Mouse (Mus musculus) forelimb bud, embryonic 11.5 days (tissue): ENCODE results near the gene Morc2a.
A peak's percentile ranks its signal among the peaks of the same experiment; 100 is the strongest.

ENCODE experiments used
- DNase-seq: peaks from one replicate; pipeline ENCODE4 v3.0.0-alpha.2; 2012; ENCODE audit warnings: low read depth, low spot score

Gene Morc2a

DNA sequence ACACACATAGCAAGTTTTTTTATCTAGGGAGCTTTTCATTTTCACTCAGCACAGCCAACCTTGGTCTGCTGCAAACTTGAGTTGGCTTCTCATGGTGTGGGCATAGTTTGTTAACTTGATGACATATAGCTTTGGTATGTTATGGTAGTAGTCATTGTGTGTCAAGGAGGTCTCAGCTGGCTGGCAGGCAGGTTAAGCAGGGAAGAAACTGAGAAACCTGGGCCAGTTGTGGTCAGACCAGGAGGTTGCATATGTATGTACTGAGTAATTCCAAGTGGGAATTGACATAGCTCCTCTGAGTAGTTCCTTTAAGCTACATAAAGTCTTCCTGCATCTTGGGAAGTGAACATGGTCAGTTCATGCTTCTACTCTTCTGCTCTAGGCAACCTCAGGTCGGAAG, 35.2 kb downstream of the Morc2a start:
- no peak for DNase-seq

DNA sequence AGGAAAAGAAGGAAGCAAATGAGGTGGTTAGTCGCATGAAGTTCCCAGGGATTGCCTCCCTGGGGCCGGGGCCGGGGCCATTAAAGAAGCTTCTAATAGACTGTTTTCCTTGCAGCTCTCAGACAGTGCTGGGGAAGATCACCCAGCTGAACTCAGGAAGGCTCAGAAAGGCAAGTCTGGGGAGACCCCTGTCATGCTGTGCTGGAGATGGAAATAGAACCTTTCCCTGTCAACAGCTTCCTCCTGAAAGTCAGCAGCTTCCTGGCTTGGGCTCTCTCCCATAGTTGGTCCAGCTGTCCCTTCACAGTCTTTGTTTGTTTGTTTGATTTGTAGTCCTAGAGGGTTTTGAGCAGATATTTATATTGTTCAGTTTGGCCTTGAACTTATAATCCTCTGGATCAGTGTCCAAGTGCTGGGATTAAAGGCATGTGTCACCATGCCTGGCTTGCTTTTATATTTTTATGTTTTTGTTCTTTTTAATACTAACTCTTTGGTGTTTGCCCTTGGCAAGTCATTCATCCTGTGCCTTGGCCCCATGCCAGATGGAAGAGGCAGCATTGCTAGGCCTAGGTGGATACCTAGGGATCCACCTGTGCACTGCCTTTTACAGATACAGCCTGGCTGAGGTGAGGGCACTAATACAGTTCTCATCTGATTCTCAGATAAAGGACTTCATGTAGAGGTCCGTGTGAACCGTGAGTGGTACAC, 35.9 kb downstream of the Morc2a start:
- DNase-seq, result no peak

DNA sequence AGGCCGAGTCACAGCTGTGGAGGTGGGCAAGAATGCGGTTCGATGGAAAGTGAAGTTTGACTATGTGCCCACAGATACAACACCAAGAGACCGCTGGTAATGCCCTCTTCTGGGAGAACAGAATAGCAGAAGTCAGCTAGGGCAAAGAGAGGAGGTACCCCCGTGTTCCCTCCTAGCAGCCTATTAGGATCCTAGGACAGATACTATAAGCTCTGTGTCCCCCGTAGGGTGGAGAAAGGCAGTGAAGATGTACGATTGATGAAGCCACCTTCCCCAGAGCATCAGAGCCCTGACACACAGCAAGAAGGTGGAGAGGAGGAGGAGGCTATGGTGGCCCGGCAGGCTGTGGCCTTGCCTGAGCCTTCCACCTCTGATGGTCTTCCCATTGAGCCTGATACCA, 36.4 kb downstream of the Morc2a start:
- DNase-seq, result no peak

DNA sequence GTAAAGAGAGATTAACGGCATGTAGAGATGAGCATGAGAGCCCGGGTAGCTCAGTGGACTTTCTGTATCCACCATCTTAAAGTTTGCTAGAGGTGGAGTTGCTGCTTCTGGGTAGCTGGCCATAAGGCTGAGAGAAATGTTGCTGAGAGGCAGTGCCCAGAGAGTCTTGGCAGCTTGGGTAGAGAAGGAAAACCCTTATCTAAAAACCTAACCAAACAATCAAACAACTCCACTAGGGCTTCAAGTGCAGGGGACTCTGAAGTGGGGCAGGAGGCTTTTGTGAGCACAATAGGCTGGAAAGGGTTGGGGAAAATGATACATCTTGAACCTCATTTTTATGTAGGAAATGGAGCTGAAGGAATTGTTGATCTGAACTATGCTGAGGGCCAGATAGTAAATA, 37.3 kb downstream of the Morc2a start:
- DNase-seq, result no peak

DNA sequence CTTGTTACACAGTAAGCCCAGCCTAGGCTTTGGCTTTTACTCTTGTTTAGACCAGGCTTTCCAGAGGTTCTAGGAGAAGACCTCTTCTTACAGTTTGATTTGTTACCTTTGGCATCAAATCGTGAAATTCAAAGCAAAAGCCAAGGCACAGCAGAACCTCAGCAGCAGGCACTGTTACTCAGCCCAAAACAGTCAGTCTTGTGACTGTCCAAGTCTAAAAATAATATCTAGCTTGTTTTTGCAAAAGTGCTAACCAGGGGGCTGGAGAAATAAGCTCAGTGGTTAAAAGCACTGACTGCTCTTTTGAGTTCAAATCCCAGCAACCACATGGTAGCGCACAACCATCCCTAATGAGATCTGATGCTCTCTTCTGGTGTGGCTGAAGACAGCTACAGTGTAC, 37.9 kb downstream of the Morc2a start:
- no peak for DNase-seq

DNA sequence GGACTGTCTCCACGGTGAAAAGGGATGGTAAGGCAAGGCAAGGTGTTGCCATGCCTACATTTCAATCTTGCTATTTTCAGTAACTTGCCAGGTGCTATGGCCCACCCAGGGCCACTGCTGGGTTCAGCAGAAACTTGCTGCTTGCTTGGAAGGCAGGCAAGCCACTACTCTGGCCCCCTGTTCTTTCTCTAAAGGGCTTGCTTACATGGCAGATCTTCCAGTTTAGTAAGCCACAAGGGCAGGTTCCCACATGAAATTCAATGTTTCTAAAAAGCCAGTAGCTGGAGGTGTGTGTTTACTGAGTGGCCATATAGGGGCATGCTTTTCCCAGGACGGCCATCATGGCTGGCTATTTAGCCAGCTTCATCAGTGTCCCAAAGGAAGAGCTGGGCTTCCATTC, 42.8 kb downstream of the Morc2a start:
- DNase-seq, result no peak

DNA sequence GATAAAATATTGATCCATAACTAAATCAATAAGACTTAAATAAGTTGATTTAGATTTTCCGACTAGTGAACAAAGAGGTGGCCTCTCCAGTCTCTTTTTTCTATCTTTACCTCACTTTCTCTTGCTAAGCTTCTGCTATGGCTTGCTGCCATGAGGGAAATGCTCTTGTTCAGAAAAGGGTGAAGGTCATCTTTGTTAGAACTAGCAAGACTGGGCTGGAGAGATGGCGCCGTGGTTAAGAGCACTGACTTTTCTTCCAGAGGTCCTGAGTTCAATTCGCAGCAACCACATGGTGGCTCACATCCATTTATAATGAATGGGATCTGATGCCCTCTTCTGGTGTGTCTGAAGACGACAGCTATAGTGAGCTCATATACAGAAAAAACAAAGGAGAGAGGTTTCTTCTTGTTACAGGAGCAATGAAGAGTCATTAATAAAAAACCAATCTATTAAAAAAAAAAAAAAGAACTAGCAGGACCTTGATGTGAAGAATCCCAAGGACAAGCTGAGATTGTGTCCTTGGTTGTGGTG, 47.2 kb downstream of the Morc2a start:
- no peak for DNase-seq

DNA sequence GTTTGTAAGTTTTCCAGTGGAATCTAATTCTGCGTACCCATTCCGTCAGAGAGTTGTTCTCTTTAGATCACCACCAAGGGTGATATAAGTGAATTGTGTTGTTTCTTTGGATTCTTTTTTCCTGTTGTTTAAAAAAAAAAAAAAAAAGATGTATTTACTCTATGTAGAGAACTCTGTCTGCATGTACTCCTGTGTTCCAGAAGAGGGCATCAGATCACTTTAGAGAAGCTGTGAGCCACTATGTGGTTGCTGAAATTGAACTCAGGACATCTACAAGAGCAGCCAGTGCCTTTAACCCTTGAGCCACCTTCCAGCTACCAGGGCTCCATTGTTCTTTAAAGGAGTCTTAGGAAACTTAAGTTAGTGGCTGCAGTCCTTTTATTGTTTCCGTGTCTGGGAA, 48.5 kb downstream of the Morc2a start:
- no peak for DNase-seq

DNA sequence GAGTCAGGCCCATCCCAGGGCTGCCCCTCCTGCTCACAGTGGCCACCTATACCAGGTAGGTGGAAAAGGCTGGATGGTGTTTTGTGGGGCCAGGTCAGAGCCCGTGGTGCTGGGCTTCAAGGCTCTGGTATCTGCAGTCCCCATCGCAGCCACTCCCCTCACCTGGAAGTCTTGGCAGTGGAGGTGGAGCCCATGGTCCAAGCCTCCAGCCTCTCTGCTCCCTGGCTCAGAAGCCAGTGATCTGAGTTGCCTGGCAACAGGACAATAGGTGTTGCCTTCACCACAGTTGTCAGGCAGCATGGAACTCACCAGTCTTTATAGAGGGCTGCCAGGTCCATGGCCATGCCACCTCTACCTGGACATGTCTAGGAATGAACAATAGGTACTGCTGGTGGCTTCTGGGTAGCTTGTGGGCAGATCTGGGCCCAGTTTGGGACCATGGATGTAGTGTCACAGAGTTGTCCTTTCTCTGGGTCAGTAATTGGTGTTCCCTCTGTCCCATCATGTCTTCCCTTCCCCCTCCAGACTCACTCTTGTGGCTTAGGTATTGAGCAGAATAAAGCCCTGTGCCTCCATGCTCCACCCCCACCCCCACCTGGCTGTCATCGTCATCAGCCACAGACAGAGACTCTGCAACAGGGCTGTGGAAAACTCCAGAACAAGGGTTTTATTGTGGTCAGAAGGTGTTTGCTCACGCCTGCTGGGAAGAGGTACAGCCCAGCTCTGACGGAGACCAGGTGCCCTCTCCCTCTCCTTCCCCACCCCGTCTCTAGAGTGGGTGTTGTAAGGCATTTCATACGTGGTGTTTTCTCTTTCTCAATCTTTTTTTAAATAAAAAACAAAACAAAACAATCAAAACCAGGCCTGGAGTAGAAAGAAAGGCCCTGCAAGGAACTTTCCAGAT, 54.4 kb downstream of the Morc2a start:
- peak; percentile 24 for DNase-seq

DNA sequence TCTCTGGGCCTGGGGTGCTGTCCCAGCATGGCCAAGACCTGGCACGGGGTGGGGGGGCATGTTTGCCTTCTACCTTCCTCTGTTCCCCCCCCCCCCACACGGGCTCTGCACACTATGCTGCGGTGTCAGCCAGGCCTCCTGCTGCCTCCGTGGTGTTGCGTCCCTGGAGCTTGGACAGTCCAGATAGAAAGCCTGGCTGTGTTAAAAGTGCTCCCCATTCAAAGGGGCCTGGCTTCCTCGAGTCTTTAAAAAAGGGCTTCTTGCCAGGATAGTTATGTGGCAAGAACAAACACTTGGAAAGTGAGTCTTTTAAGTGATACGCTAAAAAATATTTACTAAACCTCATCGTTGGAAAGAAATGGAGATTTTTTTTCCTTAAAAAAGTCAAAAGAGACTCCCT, 55.4 kb downstream of the Morc2a start:
- DNase-seq, result no peak

DNA sequence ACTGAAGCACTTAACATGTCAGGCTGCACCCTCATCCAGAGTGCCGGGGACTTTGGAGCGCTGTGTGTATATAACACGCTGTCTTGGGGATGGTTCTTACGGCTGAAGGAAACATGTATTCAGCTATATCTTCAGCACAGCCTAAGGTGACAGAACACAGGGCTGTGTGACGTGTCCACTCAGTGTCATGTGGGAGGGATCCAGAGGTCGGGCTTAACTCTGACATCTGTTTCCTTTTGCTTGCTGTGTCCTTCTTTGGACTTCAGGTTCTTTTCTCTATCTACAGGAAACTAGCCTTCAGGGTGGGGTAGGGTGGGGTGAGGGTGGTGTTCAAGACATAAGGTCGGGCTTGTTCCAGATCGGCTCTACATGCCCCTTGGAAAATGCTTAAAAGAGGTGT, 58.1 kb downstream of the Morc2a start:
- no peak for DNase-seq

DNA sequence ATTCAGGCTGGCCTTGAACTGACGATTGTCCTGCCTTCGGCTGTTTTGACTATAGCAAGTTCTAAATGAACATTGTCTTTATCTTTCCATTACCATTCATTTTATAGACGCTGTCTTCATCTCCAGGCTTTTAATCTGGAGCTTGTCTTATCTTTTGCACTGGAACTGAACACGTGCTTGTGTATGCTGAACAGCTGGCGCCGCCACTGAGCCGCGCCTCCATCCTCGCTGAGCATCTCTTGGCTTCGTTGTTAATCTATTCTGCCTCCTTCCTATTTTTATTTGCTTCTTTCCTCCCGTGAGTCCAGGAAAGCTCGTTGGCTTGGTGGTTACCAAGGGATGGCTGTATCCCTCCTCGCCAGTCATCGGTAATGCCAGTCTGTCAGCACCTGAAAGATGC, 61.2 kb downstream of the Morc2a start:
- DNase-seq, result no peak

DNA sequence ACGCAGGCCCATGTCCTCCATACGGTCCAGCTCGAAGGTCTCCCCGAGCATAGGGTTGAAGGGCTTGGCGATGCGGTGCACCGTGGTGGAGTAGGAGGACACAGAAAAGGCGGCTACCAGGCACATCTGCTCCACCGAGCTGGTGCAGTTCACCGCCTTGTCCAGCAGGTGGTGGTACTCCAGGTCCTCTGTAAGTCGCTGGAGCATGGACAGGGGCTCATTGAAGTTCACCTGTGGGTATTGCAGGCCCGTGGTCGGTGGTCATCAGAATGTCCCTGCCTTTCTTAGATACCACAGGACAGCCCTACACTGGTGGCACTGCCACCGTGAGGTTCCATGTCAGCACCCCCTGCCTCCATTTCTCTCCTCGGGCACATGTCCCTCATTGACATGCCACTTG, 65.5 kb downstream of the Morc2a start:
- peak; percentile 63 for DNase-seq

DNA sequence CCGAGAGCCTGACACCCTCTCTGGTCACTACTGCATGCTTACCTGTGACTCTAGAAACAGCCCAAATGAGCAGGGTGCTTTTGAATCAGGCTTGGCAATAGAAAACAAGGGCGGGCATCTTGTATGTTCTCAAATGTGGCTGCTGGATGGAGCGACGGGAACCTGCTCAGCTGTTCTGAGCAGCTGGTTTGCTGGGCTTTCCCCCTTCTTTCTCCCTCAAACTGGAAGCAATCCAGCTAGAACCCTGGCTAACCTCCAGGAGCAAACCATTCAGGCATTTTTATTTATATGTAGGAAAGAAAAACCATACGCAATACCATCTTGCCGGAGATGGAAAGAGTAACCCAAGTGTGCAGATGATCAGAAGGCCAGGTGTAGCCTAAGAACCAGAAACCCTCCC, 67.7 kb downstream of the Morc2a start:
- DNase-seq, result no peak

DNA sequence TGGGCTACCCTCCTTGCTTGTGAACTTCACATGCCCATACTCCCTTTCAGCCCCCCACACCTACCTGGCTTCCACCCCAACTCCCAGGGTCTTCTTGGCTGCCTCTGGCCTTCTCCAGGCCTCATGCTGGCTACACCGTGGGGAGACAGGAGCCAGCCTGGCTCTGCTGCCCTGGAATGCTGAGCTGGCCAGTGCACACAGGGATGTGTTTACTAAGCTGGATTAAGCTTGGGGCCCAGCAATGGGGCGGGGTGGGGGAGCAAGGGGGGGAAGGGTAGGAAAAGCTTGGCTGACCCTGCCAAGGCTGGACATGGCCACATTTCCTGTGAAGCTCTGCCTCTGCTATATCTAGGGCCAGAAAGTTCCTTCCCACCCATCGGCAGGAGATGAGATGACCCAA, 73.0 kb downstream of the Morc2a start:
- DNase-seq, result no peak

DNA sequence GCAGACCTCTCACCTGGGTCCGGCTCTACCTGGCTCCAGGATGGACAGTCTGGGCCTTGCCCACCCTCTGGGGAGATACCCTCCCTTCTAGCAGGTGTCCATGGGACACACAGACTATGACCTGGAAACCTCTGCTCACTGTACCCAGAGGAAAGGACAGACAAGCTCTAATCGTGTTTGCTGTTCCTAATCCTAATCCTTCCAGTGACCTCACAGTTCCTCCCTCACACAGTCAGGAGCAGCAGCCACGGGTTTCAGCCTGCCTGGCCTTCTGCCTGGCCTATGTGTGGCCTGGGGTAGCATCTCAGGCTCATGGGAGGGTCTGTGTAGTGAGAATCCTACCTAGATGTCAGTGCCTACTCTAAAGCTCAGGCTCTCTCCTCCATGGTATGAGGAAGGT, 73.9 kb downstream of the Morc2a start:
- DNase-seq, result no peak

DNA sequence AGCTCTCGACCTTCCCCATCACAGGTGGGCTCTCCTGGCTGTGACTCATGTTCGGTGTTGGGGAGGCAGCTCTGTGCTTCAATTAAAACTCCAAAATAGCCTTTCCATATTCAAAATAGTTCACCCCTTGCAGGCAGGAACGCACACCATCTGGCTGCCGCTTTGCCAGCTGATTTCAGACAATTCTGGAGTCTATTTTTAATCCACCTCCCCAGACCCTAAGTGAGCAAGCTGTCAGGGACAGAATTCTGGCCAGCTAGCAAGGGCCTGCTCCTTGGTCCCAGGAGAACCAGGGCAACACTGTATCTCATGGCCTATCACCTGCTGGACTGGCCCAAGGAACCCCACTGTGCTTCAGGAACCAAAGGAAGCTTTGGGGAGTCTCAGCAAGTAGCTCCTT, 74.9 kb downstream of the Morc2a start:
- no peak for DNase-seq

DNA sequence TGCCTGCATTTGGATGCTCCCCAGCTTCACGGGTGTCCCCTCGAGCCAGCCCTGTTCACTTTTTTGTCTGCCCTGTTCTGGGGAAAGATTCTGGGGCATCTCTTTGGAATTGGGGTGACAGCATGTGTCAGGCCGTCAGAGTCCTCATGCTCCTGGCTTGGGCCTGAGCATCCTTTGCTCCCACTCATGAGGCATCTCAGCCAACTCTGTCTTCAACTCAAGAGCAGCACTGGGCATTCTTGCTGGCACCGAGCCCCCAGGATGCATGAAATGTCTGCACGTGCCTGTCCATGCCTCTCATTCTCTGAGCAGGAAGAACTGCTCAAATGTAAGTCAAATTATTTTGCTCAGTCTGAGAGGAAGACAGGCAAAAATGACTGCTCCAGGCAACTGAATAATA, 75.7 kb downstream of the Morc2a start:
- DNase-seq, result no peak

DNA sequence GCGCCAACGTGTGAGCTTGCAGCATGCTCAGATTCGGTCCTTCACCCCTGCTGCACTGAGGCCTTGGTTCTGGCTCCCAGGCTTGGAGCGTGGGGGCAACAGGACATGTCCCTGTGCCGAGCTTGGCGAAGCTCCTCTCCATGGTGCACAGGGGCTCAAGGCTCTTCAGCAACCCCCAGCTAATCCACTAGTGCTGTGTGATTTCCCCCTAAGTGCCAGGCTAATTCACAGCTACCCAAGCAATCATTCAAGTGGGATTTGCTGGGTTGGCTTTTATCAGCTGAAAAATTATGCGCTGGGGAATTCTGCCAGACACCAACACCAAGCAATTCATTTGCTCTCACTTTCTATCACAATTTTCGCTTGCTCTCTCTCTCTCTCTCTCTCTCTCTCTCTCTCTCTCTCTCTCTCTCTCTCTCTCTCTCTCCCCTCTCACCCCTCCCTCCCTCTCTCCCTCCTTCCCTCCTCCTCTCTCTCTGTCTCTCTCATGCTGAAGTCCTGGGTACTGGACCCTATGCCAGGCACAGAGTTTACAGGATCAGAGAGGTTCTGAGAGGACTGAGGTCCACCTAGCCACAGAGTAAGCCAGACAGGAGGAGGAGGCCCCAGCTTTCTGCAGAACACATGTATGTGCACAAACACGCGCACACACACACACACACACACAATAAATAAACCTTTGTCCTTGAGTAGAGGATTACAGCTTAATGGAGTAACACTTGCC, 76.5 kb downstream of the Morc2a start:
- no peak for DNase-seq

DNA sequence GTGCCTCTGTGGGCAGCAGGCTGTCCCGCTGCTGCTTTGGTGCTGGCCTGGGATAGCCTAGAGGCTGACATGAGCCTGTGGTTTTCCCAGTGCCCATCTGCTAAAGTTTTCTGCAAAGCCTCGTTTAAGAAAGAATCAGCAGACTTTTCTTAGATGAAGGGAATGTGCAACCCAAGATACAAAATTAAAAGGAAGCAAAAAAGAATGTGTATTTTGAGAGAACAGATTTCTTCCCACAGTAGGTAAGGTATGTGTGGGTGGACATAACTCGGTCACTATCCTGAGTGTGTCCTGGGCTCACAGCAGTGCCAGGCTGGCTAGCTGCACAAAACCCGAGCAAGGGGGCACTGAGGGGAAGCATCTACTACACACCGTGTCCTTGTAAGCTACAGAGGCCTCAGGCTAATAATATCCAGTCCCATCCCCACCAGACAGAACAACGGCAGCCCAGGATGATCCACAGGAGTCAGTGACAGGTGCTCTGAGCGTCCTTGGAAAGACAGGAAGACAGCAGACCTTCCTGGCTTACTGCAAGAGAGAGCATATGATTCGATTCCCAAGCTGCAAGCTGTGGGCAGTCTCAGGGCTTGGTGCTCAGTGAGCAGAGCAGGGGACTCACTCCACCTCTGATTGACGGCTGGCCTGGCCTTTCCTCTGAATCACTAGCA, 78.6 kb downstream of the Morc2a start:
- DNase-seq, result no peak

DNA sequence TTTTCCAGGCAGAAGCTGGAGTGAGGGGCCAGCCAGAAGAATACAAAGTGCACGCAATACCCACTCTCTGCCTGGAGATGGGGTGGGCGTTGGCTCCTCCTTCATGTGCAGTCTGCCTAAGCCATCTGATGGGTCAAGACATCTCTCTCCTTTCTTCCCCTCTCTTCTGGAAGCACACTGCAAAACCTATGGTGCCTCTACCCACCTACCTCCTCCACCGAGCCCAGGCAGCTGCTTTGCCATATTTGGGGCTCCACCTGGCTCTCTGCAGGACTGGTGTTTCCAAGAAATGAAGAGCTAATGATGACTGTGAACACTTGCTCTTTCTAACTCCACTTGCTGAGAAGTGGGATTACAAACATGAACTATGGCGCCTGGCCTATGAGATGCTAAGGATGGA, 82.5 kb downstream of the Morc2a start:
- no peak for DNase-seq
